Mouse (Mus musculus): ENCODE data around the gene Pdlim5. TPM values are rescaled to one million over a fixed set of nuclear protein-coding genes. Genes with fewer than 3 reads are reported as not detected.

Pdlim5 gene
- polyA plus RNA-seq, 1 experiment, result 14.3 TPM

GRCm38 (mm10) chr3:142294616-142295286, 100.7 kb downstream of the Pdlim5 start:
- peak; percentile 88 for DNase-seq (ENCODE audit: low read depth)
- peak; percentile 48 for TF ChIP-seq CTCF (IDR thresholded peaks at IDR 0.05; ENCODE audit: borderline replicate concordance, extremely low read depth, insufficient read depth, insufficient read length)
- TF ChIP-seq POLR2A (IDR thresholded peaks at IDR 0.05; ENCODE audit: borderline replicate concordance, extremely low read depth, insufficient read depth, insufficient read length, poor library complexity, severe bottlenecking), result no peak

DNA sequence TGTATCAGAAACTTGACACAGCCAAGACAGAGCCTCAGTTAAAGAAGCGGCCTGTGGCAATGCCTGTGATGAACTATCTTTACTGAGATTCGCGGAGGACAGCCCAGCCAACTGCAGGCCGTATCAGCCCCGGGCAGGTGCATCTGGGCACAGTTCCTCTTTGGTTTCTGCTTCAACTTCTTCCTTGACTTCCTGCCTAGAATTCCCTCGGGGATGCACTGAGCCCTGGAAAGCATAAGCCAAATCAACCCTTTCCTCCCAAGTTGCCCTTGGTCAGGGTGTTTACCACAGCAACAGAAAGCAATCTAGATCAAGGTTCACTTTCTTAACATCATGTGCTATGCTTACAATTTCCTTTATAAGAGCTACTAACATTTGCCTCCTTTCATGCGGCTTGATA, 101.9 kb downstream of the Pdlim5 start:
- DNase-seq (ENCODE audit: low read depth), result no peak
- TF ChIP-seq CTCF (IDR thresholded peaks at IDR 0.05; ENCODE audit: borderline replicate concordance, extremely low read depth, insufficient read depth, insufficient read length) (no peak), POLR2A (IDR thresholded peaks at IDR 0.05; ENCODE audit: borderline replicate concordance, extremely low read depth, insufficient read depth, insufficient read length, poor library complexity, severe bottlenecking) (no peak)

DNA sequence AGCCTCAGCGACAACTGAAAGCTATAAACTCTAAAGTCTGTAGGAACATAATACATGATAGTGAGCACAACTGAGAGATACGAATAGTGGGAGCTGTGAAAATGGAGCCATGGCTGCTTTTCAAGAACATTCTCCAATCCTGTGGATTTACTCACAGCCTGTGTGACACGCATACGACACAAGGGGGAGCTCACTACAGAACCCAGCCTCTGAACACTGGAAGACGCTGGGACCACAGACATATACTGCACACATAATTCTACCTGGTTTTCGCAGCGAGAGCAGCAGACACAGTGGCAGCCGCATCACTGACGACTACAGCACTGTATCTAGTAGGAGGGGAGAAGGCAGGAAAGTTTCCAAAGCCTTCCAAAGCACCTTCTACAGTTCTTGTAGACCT, 112.8 kb downstream of the Pdlim5 start:
- DNase-seq (ENCODE audit: low read depth), result peak; percentile 85
- TF ChIP-seq POLR2A (IDR thresholded peaks at IDR 0.05; ENCODE audit: borderline replicate concordance, extremely low read depth, insufficient read depth, insufficient read length, poor library complexity, severe bottlenecking), result no peak
- TF ChIP-seq CTCF (IDR thresholded peaks at IDR 0.05; ENCODE audit: borderline replicate concordance, extremely low read depth, insufficient read depth, insufficient read length), result peak; percentile 83

DNA sequence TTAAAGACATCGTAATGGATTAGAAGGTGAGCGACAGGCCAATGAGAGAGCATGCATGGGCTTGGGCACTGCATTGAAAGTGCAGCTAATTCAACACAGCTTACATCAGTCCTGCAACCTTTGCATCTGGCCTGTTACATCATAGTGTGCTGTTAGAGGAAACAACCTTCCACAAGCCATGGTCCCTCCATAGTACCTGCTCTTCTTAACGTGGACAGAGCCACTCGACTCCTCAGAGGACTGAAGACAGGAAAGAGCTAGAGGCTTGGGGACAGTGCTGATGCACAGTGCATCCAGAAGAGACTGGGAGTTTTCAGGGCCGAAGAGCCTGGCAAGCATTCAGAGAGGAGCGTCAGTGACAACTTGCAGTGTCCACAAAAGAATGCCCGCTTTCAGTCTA, 113.8 kb downstream of the Pdlim5 start:
- no peak for DNase-seq (ENCODE audit: low read depth)

GRCm38 (mm10) chr3:142281093-142281445, 114.4 kb downstream of the Pdlim5 start:
- no peak for TF ChIP-seq CTCF (IDR thresholded peaks at IDR 0.05; ENCODE audit: borderline replicate concordance, extremely low read depth, insufficient read depth, insufficient read length)
- no peak for TF ChIP-seq POLR2A (IDR thresholded peaks at IDR 0.05; ENCODE audit: borderline replicate concordance, extremely low read depth, insufficient read depth, insufficient read length, poor library complexity, severe bottlenecking)
- peak; percentile 26 for DNase-seq (ENCODE audit: low read depth)

More for the DNA sequence above, 113.8 kb downstream of the Pdlim5 start:
- no peak for TF ChIP-seq POLR2A (IDR thresholded peaks at IDR 0.05; ENCODE audit: borderline replicate concordance, extremely low read depth, insufficient read depth, insufficient read length, poor library complexity, severe bottlenecking)
- TF ChIP-seq CTCF (IDR thresholded peaks at IDR 0.05; ENCODE audit: borderline replicate concordance, extremely low read depth, insufficient read depth, insufficient read length), result no peak

- peak; percentile 21 for DNase-seq (ENCODE audit: low read depth)
Measured at GRCm38 (mm10) chr3:142280366-142281092, 115.0 kb downstream of the Pdlim5 start.

GRCm38 (mm10) chr3:142279011-142279410, 116.5 kb downstream of the Pdlim5 start:
- TF ChIP-seq CTCF (IDR thresholded peaks at IDR 0.05; ENCODE audit: borderline replicate concordance, extremely low read depth, insufficient read depth, insufficient read length) (no peak), POLR2A (IDR thresholded peaks at IDR 0.05; ENCODE audit: borderline replicate concordance, extremely low read depth, insufficient read depth, insufficient read length, poor library complexity, severe bottlenecking) (no peak)
- no peak for DNase-seq (ENCODE audit: low read depth)

More at GRCm38 (mm10) chr3:142280366-142281092, 115.0 kb downstream of the Pdlim5 start:
- no peak for TF ChIP-seq CTCF (IDR thresholded peaks at IDR 0.05; ENCODE audit: borderline replicate concordance, extremely low read depth, insufficient read depth, insufficient read length)
- TF ChIP-seq POLR2A (IDR thresholded peaks at IDR 0.05; ENCODE audit: borderline replicate concordance, extremely low read depth, insufficient read depth, insufficient read length, poor library complexity, severe bottlenecking), result no peak

DNA sequence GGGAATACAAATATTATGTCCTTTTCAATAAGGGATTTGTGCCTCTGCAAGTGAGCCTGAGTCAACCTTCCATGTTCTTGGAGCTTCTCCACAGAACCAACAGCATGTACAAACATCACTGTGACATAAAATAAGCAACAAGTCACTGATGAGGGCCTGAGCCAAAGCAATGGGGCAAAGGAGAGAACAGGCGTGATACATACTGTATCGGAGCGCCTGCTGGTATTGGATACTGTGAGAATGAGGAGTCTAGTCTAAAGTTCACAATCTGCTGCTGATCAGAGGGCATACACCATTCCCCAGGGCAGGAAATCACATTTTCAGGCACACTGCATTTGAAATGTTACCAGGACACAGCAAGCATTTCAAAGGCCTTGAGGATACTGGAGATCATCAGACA, 119.0 kb downstream of the Pdlim5 start:
- DNase-seq (ENCODE audit: low read depth), result no peak
- TF ChIP-seq CTCF (IDR thresholded peaks at IDR 0.05; ENCODE audit: borderline replicate concordance, extremely low read depth, insufficient read depth, insufficient read length), result no peak
- no peak for TF ChIP-seq POLR2A (IDR thresholded peaks at IDR 0.05; ENCODE audit: borderline replicate concordance, extremely low read depth, insufficient read depth, insufficient read length, poor library complexity, severe bottlenecking)

DNA sequence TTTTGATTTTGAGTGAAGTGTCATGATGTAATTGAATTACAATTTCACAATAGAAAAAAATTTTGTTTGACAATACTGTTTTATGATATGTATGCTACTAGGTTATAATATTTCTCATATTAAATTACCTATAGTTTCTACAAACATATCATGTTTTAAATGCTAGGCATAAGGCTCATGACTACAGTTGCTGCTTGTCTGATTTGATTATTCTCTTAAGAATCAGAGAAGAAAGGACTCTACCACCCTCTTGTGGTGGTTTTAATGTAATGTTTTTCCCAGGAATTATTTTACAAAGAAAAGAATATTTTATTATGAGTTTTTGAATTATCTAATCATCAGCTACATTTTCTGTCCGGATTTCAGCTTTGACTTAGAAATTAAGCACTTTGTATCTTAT, 120.5 kb downstream of the Pdlim5 start:
- DNase-seq (ENCODE audit: low read depth), result peak; percentile 80
- no peak for TF ChIP-seq CTCF (IDR thresholded peaks at IDR 0.05; ENCODE audit: borderline replicate concordance, extremely low read depth, insufficient read depth, insufficient read length)
- no peak for TF ChIP-seq POLR2A (IDR thresholded peaks at IDR 0.05; ENCODE audit: borderline replicate concordance, extremely low read depth, insufficient read depth, insufficient read length, poor library complexity, severe bottlenecking)

DNA sequence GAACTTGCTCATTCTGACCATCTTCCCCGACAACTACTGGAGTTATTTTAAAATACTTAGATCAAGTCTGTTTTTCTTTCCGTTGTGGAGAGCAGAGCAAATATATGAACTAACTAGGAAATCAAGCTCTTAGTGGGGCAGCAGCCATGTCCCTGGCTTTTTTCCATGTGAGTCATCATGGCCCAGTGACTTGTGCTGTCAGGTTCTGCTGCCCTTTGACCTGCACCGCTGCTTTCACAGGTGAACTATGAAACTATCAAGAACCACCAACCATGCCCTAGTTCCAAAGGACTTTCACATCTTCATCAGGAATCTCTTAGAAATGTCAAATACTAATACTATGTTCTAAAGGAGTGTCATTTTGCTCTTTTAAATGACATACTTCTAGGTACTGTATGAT, 121.0 kb downstream of the Pdlim5 start:
- DNase-seq (ENCODE audit: low read depth), result no peak
- no peak for TF ChIP-seq POLR2A (IDR thresholded peaks at IDR 0.05; ENCODE audit: borderline replicate concordance, extremely low read depth, insufficient read depth, insufficient read length, poor library complexity, severe bottlenecking)
- no peak for TF ChIP-seq CTCF (IDR thresholded peaks at IDR 0.05; ENCODE audit: borderline replicate concordance, extremely low read depth, insufficient read depth, insufficient read length)

DNA sequence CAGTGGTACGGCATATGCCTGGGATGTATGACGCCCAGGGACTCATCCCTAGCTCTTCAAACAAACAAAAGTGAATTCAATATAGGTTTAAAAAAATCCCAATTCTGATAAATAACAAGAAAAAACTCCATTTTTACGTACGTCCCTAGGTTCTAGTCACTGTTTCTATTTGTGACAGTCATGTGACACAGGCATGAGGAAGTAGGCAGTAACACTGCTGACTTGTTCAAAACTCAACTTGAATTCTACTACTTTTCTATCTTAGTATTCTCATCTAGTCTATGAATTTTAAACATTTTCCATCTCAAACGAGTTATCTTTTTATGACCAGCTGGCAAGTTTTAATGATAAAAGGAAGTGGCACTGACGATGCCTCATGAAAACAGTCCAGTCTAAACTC, 122.2 kb downstream of the Pdlim5 start:
- no peak for DNase-seq (ENCODE audit: low read depth)
- no peak for TF ChIP-seq CTCF (IDR thresholded peaks at IDR 0.05; ENCODE audit: borderline replicate concordance, extremely low read depth, insufficient read depth, insufficient read length)
- TF ChIP-seq POLR2A (IDR thresholded peaks at IDR 0.05; ENCODE audit: borderline replicate concordance, extremely low read depth, insufficient read depth, insufficient read length, poor library complexity, severe bottlenecking), result no peak

DNA sequence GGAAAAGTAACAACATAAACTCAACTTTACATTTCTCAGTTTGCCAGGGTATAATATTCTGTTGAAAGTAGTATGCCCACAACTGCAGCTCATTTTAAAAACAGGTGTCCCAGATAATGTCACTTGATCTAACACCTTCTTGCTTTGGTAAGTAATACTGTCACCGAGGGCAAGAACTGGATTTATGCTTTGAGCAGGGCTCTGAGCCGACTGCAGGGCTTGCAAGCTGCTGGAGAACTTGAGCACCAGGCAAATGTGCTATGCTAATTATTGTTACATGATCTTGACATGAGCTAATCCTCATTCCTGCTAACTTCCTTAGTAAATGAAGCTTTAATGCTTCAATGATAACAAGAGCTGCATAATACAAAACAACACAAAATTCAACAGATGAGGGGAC, 139.1 kb downstream of the Pdlim5 start:
- TF ChIP-seq POLR2A (IDR thresholded peaks at IDR 0.05; ENCODE audit: borderline replicate concordance, extremely low read depth, insufficient read depth, insufficient read length, poor library complexity, severe bottlenecking) (no peak), CTCF (IDR thresholded peaks at IDR 0.05; ENCODE audit: borderline replicate concordance, extremely low read depth, insufficient read depth, insufficient read length) (no peak)
- no peak for DNase-seq (ENCODE audit: low read depth)

All from brain, embryonic 14.5 days (tissue).